Mouse (Mus musculus) MEL (cell line): ENCODE results near the gene Cd84. TPM values are rescaled to one million over a fixed set of nuclear protein-coding genes. Genes with fewer than 3 reads are reported as not detected.

ENCODE experiments used
- DNase-seq: peaks from one replicate; pipeline ENCODE4 v3.0.0; 2011; ENCODE audit warnings: low read depth, low spot score
- H3K27ac ChIP-seq: 2 replicates; pipeline ENCODE4 v1.5.1; 2012; ENCODE audit warnings: low read depth, mild to moderate bottlenecking, control low read depth, low read length, moderate library complexity; ENCODE audit not compliant: control insufficient read depth
- H3K27me3 ChIP-seq, 2 experiments: fragments of 150-350 bp in 1 of 2; sonication (generic) in 1 of 2; 2 replicates each; pipeline ENCODE4 v1.6.1; 2012; ENCODE audit warnings: low read length in 2 of 2, mild to moderate bottlenecking in 2 of 2, improper control_type of control experiment in 1 of 2, moderate library complexity in 1 of 2; ENCODE audit not compliant: insufficient read depth in 2 of 2, control insufficient read depth in 1 of 2
- H3K36me3 ChIP-seq, 2 experiments: 2 replicates each; pipeline ENCODE4 v1.6.1; 2012 to 2014; ENCODE audit warnings: low read length in 2 of 2, improper control_type of control experiment in 1 of 2, inconsistent platforms in 1 of 2, mild to moderate bottlenecking in 1 of 2; ENCODE audit not compliant: insufficient read depth in 2 of 2, control insufficient read depth in 1 of 2
- H3K4me1 ChIP-seq, 2 experiments: fragments of 150-350 bp in 1 of 2; sonication (generic) in 1 of 2; 2 replicates each; pipeline ENCODE4 v1.6.1; 2012; ENCODE audit warnings: low read length in 2 of 2, improper control_type of control experiment in 1 of 2, mild to moderate bottlenecking in 1 of 2; ENCODE audit not compliant: insufficient read depth in 2 of 2, control insufficient read depth in 1 of 2
- H3K4me3 ChIP-seq, 2 experiments: fragments of 150-350 bp in 1 of 2; sonication (generic) in 1 of 2; 2 replicates each; pipeline ENCODE4 v1.5.1; 2012; ENCODE audit warnings: low read depth in 2 of 2, low read length in 2 of 2, mild to moderate bottlenecking in 2 of 2, moderate library complexity in 2 of 2, control low read depth in 1 of 2, improper control_type of control experiment in 1 of 2; ENCODE audit not compliant: control insufficient read depth in 1 of 2, insufficient read depth in 1 of 2
- H3K79me2 ChIP-seq: 2 replicates; pipeline ENCODE4 v1.6.1; 2012; ENCODE audit warnings: mild to moderate bottlenecking, low read length, moderate library complexity; ENCODE audit not compliant: control insufficient read depth, poor library complexity, insufficient read depth
- H3K9ac ChIP-seq: 2 replicates; pipeline ENCODE4 v1.6.1; 2012; ENCODE audit warnings: low read depth, mild to moderate bottlenecking, control low read depth, low read length, moderate library complexity; ENCODE audit not compliant: control insufficient read depth, poor library complexity, severe bottlenecking
- H3K9me3 ChIP-seq: fragments of 150-350 bp; sonication (generic); replicated peaks from 2 replicates; pipeline ENCODE4 v1.6.1; 2012; ENCODE audit warnings: mild to moderate bottlenecking, low read length, improper control_type of control experiment, moderate library complexity; ENCODE audit not compliant: insufficient read depth
- CHD1 ChIP-seq: IDR thresholded peaks from 2 replicates; pipeline ENCODE4 v1.6.1; 2012; ENCODE audit warnings: low read depth, mild to moderate bottlenecking, inconsistent platforms, low read length, improper control_type of control experiment
- CHD2 ChIP-seq: IDR thresholded peaks from 2 replicates; pipeline ENCODE4 v1.6.1; 2011; ENCODE audit warnings: low read length, improper control_type of control experiment
- CTCF ChIP-seq, 3 experiments: IDR thresholded peaks in 2 of 3; conservative IDR thresholded peaks in 1 of 3; 2 replicates each; pipeline ENCODE4 v1.5.1; 2011 to 2012; ENCODE audit warnings: low read length in 3 of 3, low read depth in 2 of 3, mild to moderate bottlenecking in 2 of 3, improper control_type of control experiment in 1 of 3, inconsistent platforms in 1 of 3, mixed read lengths in 1 of 3, moderate library complexity in 1 of 3; ENCODE audit not compliant: control insufficient read depth in 1 of 3, insufficient read depth in 1 of 3, poor library complexity in 1 of 3, severe bottlenecking in 1 of 3
- E2F4 ChIP-seq: IDR thresholded peaks from 2 replicates; pipeline ENCODE4 v1.6.1; 2011; ENCODE audit warnings: low read depth, low read length, improper control_type of control experiment, borderline replicate concordance
- ELF1 ChIP-seq: IDR thresholded peaks from 2 replicates; pipeline ENCODE4 v1.6.1; 2014; ENCODE audit warnings: low read depth, mild to moderate bottlenecking, inconsistent platforms, low read length, improper control_type of control experiment, moderate library complexity
- EP300 ChIP-seq, 2 experiments: IDR thresholded peaks; 2 replicates each; pipeline ENCODE4 v1.6.1; 2011; ENCODE audit warnings: improper control_type of control experiment in 2 of 2, low read length in 2 of 2, low read depth in 1 of 2, mild to moderate bottlenecking in 1 of 2
- GATA1 ChIP-seq: IDR thresholded peaks from 2 replicates; pipeline ENCODE4 v1.6.1; 2011; ENCODE audit warnings: low read depth, low read length, improper control_type of control experiment
- HCFC1 ChIP-seq: IDR thresholded peaks from 2 replicates; pipeline ENCODE4 v1.6.1; 2012; ENCODE audit warnings: low read depth, mild to moderate bottlenecking, inconsistent platforms, low read length, improper control_type of control experiment, moderate library complexity
- JUND ChIP-seq: IDR thresholded peaks from 2 replicates; pipeline ENCODE4 v1.6.1; 2011; ENCODE audit warnings: low read depth, mild to moderate bottlenecking, improper control_type of control experiment, low read length
- KAT2A ChIP-seq: conservative IDR thresholded peaks from 2 replicates; pipeline ENCODE4 v1.6.1; 2012; ENCODE audit warnings: low read depth, low read length, improper control_type of control experiment, inconsistent platforms
- MYC ChIP-seq: IDR thresholded peaks from 2 replicates; pipeline ENCODE4 v1.6.1; 2011; ENCODE audit warnings: low read depth, mild to moderate bottlenecking, low read length, improper control_type of control experiment, moderate library complexity
- POLR2AphosphoS5 ChIP-seq: IDR thresholded peaks from 2 replicates; pipeline ENCODE4 v1.6.1; 2012; ENCODE audit warnings: low read depth, borderline replicate concordance, mild to moderate bottlenecking, inconsistent platforms, low read length, moderate library complexity, mixed read lengths
- RCOR1 ChIP-seq: IDR thresholded peaks from 2 replicates; pipeline ENCODE4 v1.6.1; 2012; ENCODE audit warnings: low read depth, mild to moderate bottlenecking, inconsistent platforms, low read length, improper control_type of control experiment
- SIN3A ChIP-seq: IDR thresholded peaks from 2 replicates; pipeline ENCODE4 v1.6.1; 2012; ENCODE audit warnings: low read length, improper control_type of control experiment, inconsistent platforms
- TCF12 ChIP-seq: IDR thresholded peaks from 2 replicates; pipeline ENCODE4 v1.6.1; 2014; ENCODE audit warnings: low read depth, mild to moderate bottlenecking, inconsistent platforms, low read length, improper control_type of control experiment, moderate library complexity
- USF1 ChIP-seq: IDR thresholded peaks from 2 replicates; pipeline ENCODE4 v1.6.1; 2014; ENCODE audit warnings: low read depth, mild to moderate bottlenecking, inconsistent platforms, low read length, improper control_type of control experiment, moderate library complexity
- USF2 ChIP-seq, 2 experiments: IDR thresholded peaks; 2 replicates each; pipeline ENCODE4 v1.6.1; 2011 to 2012; ENCODE audit warnings: improper control_type of control experiment in 2 of 2, low read length in 2 of 2, borderline replicate concordance in 1 of 2, inconsistent platforms in 1 of 2, low read depth in 1 of 2, mild to moderate bottlenecking in 1 of 2; ENCODE audit not compliant: insufficient read depth in 1 of 2
- ZC3H11A ChIP-seq: IDR thresholded peaks from 2 replicates; pipeline ENCODE4 v1.6.1; 2012; ENCODE audit warnings: low read depth, mild to moderate bottlenecking, inconsistent platforms, low read length, improper control_type of control experiment
- ZNF384 ChIP-seq: IDR thresholded peaks from 2 replicates; pipeline ENCODE4 v1.6.1; 2012; ENCODE audit warnings: low read depth, mild to moderate bottlenecking, inconsistent platforms, low read length, improper control_type of control experiment
- polyA plus RNA-seq, 2 experiments: library from polyadenylated mRNA; stranded (reverse) in 1 of 2; unstranded in 1 of 2; fragments of >175 nt in 1 of 2; fragments of >200 nt in 1 of 2; gene quantifications; 2 replicates each; pipeline versions ENCODE4 v1.2.1 to v1.2.4; 2012; ENCODE audit warnings: low replicate concordance in 2 of 2, low read depth in 1 of 2; ENCODE audit not compliant: insufficient read length in 2 of 2, insufficient read depth in 1 of 2, missing spikeins in 1 of 2
- total RNA-seq: library from RNA; depleted of rRNA; stranded (reverse); fragments of 300-350 nt; gene quantifications from 2 replicates; pipeline ENCODE4 v1.2.3, GENCODE M21; 2012

The Cd84 gene
- total and polyA plus RNA-seq, 3 experiments = 6.8 to 10.4 TPM; not detected in 1

GRCm38 (mm10) chr1:171924900-171925299, 85.4 kb downstream of the Cd84 start:
- Histone ChIP-seq H3K79me2 (no peaks in the 10 kb centered on the region), H3K9me3 (no peaks in the 10 kb centered on the region), H3K27ac (no peak overlapping the region), H3K27me3 (no peaks in the 10 kb centered on the region), H3K9ac (no peak overlapping the region), H3K4me3 (no peak overlapping the region), H3K4me1 (peaks cover 5 to 9% of the 10 kb centered on the region in 2 experiments), H3K36me3 (peaks cover 0 to 15% of the 10 kb centered on the region in 2 experiments; a peak in 2 of 4 replicates)
- no peak for TF ChIP-seq ZNF384
- no peak for TF ChIP-seq JUND
- no peak for TF ChIP-seq CTCF (IDR thresholded peaks at IDR 0.05 in 2 of 3, conservative IDR thresholded peaks at IDR 0.05 in 1 of 3; ENCODE audit: control insufficient read depth in 1 of 3, insufficient read depth in 1 of 3, low read depth in 2 of 3, low read length in 3 of 3, poor library complexity in 1 of 3, severe bottlenecking in 1 of 3)
- no peak for TF ChIP-seq USF1
- no peak for TF ChIP-seq SIN3A
- no peak for TF ChIP-seq TCF12
- no peak for TF ChIP-seq HCFC1
- TF ChIP-seq GATA1 = no peak
- TF ChIP-seq E2F4 = no peak
- TF ChIP-seq ZC3H11A = no peak
- no peak for TF ChIP-seq MYC
- TF ChIP-seq RCOR1 = no peak
- TF ChIP-seq ELF1 = no peak
- TF ChIP-seq USF2 (IDR thresholded peaks at IDR 0.05; ENCODE audit: borderline replicate concordance in 1 of 2, insufficient read depth in 1 of 2, low read depth in 1 of 2, low read length in 2 of 2) = no peak
- TF ChIP-seq CHD1 = no peak
- no peak for TF ChIP-seq KAT2A
- TF ChIP-seq EP300 (IDR thresholded peaks at IDR 0.05; ENCODE audit: low read depth in 1 of 2, low read length in 2 of 2) = no peak
- TF ChIP-seq POLR2AphosphoS5 = no peak
- no peak for DNase-seq

- Histone ChIP-seq H3K9ac (no peak overlapping the region), H3K27ac (no peak overlapping the region), H3K4me1 (peaks cover 2 to 3% of the 10 kb centered on the region in 2 experiments; a peak in 2 of 4 replicates), H3K4me3 (no peak overlapping the region), H3K9me3 (no peaks in the 10 kb centered on the region), H3K36me3 (peaks cover 0 to 4% of the 10 kb centered on the region in 2 experiments; a peak in 2 of 4 replicates), H3K79me2 (no peaks in the 10 kb centered on the region), H3K27me3 (no peaks in the 10 kb centered on the region)
- TF ChIP-seq EP300 (IDR thresholded peaks at IDR 0.05; ENCODE audit: low read depth in 1 of 2, low read length in 2 of 2) = peak; percentile 6 to 39; a peak in 1 of 4 replicates
- no peak for TF ChIP-seq CHD2
- DNase-seq = peak; percentile 73
Observed at GRCm38 (mm10) chr1:171933851-171934250, 94.4 kb downstream of the Cd84 start.
